Mouse (Mus musculus): ENCODE measurements around the gene Kiss1.

DNA sequence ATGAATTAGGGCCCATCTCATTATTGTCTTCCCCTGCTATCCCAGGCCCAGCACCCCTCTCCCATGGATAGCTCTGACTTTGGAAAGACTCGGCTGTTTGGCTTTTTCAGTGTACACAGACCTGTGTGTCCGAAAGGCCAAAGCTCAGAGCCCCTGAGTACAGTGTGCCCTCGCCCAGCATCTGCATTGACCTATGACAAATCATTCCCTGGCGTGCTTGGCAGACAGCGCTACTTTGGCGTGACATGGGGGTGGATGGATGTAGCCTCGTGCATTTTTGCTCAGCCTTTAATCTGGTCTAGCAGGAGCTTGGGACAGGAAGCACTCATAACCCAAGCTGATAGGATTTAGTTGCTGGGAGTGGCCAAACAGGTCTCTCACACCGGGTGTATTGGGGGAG, 50.4 kb downstream of the Kiss1 start:
- TF ChIP-seq POLR2A (IDR thresholded peaks at IDR 0.05; ENCODE audit: low read depth, low read length) = no peak
- no peak for TF ChIP-seq CTCF (IDR thresholded peaks at IDR 0.05; ENCODE audit: borderline replicate concordance, insufficient read depth, low read length)
